Mouse (Mus musculus): ENCODE measurements around the gene Unc45a. TPM values are rescaled to one million over a fixed set of nuclear protein-coding genes. Genes with fewer than 3 reads are reported as not detected.

Unc45a gene
- polyA plus RNA-seq, 1 experiment = 12.8 TPM

- peaks cover 3% of the 10 kb centered on the region; the same call in 1 of the 2 replicates for H3K4me1 ChIP-seq (ENCODE audit: control insufficient read depth, insufficient read depth, insufficient read length, low read length)
- H3K27ac ChIP-seq (replicated peaks; ENCODE audit: low read depth, low read length) = no peak overlapping the region
- H3K4me3 ChIP-seq (ENCODE audit: insufficient read depth, low read depth, low read length) = no peak overlapping the region
Observed at GRCm38 (mm10) chr7:80372166-80372565, 31.4 kb upstream of the Unc45a start.

DNA sequence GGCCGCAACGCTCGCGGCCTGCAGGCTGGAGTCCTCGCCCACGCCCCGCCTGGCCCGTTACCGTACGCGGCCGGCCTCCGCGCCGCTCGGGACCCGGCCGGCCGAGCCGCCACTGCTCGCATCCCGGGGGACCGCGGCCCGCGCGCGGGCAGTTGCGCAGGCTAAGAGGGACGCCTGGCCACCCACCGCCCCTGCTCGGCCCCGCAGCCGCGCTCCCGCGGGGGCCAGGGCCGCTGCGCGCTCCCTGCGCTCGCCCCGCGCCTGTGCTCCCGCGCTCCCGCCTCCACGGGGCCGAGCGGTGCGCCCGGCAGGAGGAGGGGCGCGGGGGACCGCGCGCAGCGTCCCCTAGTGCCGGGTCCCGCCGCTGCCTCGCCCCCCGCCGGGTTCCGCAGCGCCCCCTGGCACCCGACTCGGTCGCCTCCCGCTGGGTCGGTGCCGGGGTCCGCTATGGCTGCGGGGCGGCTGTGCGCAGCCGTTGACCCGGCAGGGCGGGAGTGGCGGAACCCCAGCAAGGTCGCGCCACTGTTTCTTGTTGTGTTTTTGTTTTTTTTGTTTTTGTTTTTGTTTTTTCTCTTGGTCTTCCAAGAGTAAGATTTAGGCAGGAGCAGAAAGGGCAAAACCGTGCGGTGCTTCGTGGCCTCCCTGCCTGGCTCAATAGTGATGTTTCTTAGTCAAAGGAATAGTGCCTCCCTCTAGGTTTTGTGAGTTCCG is 30.4 kb upstream of the Unc45a start, which contains the start of gene Man2a2:
Gene Man2a2 (minus strand): TSS at position 335 of the 711 bp plus-strand sequence.
- Histone ChIP-seq H3K4me1 (ENCODE audit: control insufficient read depth, insufficient read depth, insufficient read length, low read length) (peaks cover 3% of the 10 kb centered on the region; the same call in 1 of the 2 replicates), H3K4me3 (ENCODE audit: insufficient read depth, low read depth, low read length) (peak within 1 kb of the TSS; percentile 84), H3K27ac (replicated peaks; ENCODE audit: low read depth, low read length) (peak within 1 kb of the TSS; percentile 54)

DNA sequence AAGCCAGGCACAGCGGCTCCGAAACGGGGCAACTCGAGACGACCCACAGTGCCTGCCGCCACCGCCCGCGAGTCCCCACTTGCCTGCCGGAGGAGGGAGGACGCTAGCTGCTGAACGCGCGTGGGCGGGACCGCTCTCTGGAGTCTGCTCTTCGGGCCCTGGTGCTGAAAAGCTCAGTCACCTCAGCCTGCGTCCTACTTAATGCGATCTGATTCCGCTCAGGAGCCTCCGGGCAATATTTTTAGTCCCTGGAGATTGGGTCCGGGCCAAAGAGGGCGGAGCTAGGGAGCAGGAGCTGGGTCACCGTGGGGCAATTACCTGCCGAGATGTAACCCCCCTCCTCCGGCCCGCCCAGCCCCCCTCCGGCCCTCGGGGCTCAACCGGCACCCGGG is 29.8 kb upstream of the Unc45a start:
- peaks cover 3% of the 10 kb centered on the region; the same call in 1 of the 2 replicates for H3K4me1 ChIP-seq (ENCODE audit: control insufficient read depth, insufficient read depth, insufficient read length, low read length)
- H3K4me3 ChIP-seq (ENCODE audit: insufficient read depth, low read depth, low read length) = peak overlapping the region; percentile 84
- peak overlapping the region; percentile 54 for H3K27ac ChIP-seq (replicated peaks; ENCODE audit: low read depth, low read length)

- Histone ChIP-seq H3K27ac (replicated peaks; ENCODE audit: low read depth, low read length) (peak overlapping the region; percentile 54), H3K4me1 (ENCODE audit: control insufficient read depth, insufficient read depth, insufficient read length, low read length) (peaks cover 3% of the 10 kb centered on the region; the same call in 1 of the 2 replicates), H3K4me3 (ENCODE audit: insufficient read depth, low read depth, low read length) (peak overlapping the region; percentile 84)
Observed at GRCm38 (mm10) chr7:80369967-80370431, 29.2 kb upstream of the Unc45a start.

- H3K4me1 ChIP-seq (ENCODE audit: control insufficient read depth, insufficient read depth, insufficient read length, low read length) = peaks cover 3% of the 10 kb centered on the region; the same call in 1 of the 2 replicates
- H3K27ac ChIP-seq (replicated peaks; ENCODE audit: low read depth, low read length) = 0 out of 2 replicates have a peak overlapping the region, but pooled peaks have one; percentile 8
- H3K4me3 ChIP-seq (ENCODE audit: insufficient read depth, low read depth, low read length) = peak overlapping the region; percentile 84
Observed at GRCm38 (mm10) chr7:80369461-80369860, 28.7 kb upstream of the Unc45a start.

DNA sequence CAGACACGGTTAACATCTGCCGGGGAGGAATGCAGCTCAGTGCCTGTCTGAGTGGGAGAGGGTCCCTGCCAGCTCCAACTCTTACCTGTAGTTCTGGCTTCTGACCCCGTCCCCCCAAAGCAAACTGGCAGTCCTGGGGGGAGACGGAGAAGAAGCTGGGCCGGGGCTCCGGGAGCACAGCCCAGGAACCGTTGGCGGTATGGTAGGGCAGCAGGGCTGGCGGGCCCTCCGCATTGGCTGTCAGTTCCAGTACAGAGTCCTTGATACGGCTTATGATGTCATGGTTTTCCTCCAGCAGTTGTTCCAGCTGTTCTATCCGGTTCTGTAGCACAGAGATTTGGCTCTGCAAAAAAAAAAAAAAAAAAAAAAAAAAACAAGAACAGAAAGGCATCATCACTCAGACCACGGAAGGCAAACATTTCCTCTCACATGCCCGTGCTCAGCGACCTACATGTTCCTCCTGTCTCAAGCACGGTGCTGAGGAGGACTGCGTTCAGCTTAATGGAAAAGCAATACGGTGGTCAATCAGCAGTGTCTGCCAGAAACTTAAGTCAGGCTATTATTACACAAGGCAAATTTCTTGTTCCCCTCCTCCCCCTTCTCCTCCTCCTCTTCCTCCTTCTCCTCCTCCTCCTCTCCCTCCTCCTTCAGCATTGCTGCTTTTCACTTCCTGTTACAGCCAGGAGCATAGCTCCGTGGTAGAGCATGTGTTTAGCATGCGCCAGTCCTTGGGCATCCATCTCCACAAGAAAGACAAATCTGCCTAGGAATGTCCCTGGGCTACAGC is 28.0 kb upstream of the Unc45a start:
- H3K27ac ChIP-seq (replicated peaks; ENCODE audit: low read depth, low read length) = peak overlapping the region; percentile 49; the same call in 1 of the 2 replicates
- H3K4me1 ChIP-seq (ENCODE audit: control insufficient read depth, insufficient read depth, insufficient read length, low read length) = peaks cover 3% of the 10 kb centered on the region; the same call in 1 of the 2 replicates

GRCm38 (mm10) chr7:80368009-80368408 is 27.2 kb upstream of the Unc45a start:
- H3K4me3 ChIP-seq (ENCODE audit: insufficient read depth, low read depth, low read length) = no peak overlapping the region
- no peak overlapping the region for H3K27ac ChIP-seq (replicated peaks; ENCODE audit: low read depth, low read length)
- H3K4me1 ChIP-seq (ENCODE audit: control insufficient read depth, insufficient read depth, insufficient read length, low read length) = peaks cover 3% of the 10 kb centered on the region; the same call in 1 of the 2 replicates

More for the DNA sequence above, 28.0 kb upstream of the Unc45a start:
- peak overlapping the region; percentile 84 for H3K4me3 ChIP-seq (ENCODE audit: insufficient read depth, low read depth, low read length)

DNA sequence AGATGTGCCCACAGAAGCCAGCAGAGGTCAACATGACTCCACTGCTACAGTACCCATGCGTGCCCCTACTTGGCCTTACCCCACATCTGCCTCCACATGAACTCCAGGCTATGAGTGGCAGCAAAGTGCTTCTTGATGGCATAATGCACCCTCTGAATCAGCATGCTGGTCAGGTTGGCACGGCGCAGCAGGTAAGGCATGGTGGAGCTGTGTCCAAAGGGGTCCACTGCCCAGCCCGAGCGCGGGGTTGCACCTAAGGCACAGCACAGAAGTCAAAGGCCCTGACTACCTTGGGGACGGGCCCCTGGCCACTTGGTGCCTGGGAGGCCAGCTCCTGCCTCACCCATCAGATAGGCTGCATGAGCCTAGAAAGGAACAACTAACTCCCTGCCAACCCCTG is 26.4 kb upstream of the Unc45a start:
- H3K27ac ChIP-seq (replicated peaks; ENCODE audit: low read depth, low read length) = no peak overlapping the region

DNA sequence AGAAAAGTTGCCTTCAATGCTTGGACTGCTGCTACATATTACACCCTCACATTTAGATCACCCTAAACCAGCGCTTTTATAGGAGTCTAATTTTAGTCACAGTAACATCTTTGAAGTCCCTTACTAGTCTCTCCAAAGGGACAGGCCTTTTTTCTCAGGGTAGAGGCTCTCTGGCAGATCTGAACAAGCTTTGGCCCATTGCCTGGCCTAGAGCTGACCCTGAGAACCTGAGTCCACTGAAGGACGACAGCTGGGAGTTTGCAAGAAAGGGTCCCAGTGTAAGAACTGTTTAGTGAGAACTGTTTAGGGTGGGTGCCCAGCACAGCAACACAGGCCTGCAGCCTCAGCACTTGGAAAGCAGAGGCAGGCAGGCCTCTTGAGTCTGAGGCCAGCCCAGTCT is 25.0 kb upstream of the Unc45a start:
- Histone ChIP-seq H3K4me1 (ENCODE audit: control insufficient read depth, insufficient read depth, insufficient read length, low read length) (peaks cover 3% of the 10 kb centered on the region; the same call in 1 of the 2 replicates), H3K27ac (replicated peaks; ENCODE audit: low read depth, low read length) (no peak overlapping the region), H3K4me3 (ENCODE audit: insufficient read depth, low read depth, low read length) (no peak overlapping the region)

More for the DNA sequence above, 26.4 kb upstream of the Unc45a start:
- peaks cover 3% of the 10 kb centered on the region; the same call in 1 of the 2 replicates for H3K4me1 ChIP-seq (ENCODE audit: control insufficient read depth, insufficient read depth, insufficient read length, low read length)
- no peak overlapping the region for H3K4me3 ChIP-seq (ENCODE audit: insufficient read depth, low read depth, low read length)

GRCm38 (mm10) chr7:80360435-80360834 is 19.6 kb upstream of the Unc45a start:
- no peak overlapping the region for H3K4me3 ChIP-seq (ENCODE audit: insufficient read depth, low read depth, low read length)
- 0 out of 2 replicates have a peak, but pooled peaks cover 2% of the 10 kb centered on the region for H3K4me1 ChIP-seq (ENCODE audit: control insufficient read depth, insufficient read depth, insufficient read length, low read length)
- no peak overlapping the region for H3K27ac ChIP-seq (replicated peaks; ENCODE audit: low read depth, low read length)

GRCm38 (mm10) chr7:80358039-80358438 is 17.2 kb upstream of the Unc45a start:
- no peak overlapping the region for H3K4me3 ChIP-seq (ENCODE audit: insufficient read depth, low read depth, low read length)
- H3K27ac ChIP-seq (replicated peaks; ENCODE audit: low read depth, low read length) = peak overlapping the region; percentile 92
- 0 out of 2 replicates have a peak, but pooled peaks cover 2% of the 10 kb centered on the region for H3K4me1 ChIP-seq (ENCODE audit: control insufficient read depth, insufficient read depth, insufficient read length, low read length)

DNA sequence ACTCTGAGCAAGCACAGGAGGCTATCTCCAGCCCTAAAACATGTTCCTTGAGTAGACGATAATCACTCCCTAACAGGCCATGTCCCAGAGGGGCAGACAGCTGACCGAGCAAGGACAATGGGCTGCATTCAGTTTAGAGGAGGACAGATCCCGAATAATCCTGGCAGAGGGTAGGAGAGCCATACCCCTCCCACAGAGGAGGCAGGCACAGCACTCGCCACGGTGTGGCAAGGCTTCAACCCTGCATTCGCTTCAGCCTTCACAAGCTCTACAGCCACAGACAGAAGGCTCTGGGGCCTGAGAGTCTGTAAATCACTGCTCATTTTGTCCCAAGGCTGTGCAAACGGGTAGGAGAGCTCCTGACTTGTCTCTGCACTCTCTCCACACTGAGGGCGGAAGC is 16.4 kb upstream of the Unc45a start:
- Histone ChIP-seq H3K27ac (replicated peaks; ENCODE audit: low read depth, low read length) (peak overlapping the region; percentile 92), H3K4me3 (ENCODE audit: insufficient read depth, low read depth, low read length) (no peak overlapping the region), H3K4me1 (ENCODE audit: control insufficient read depth, insufficient read depth, insufficient read length, low read length) (0 out of 2 replicates have a peak, but pooled peaks cover 2% of the 10 kb centered on the region)

GRCm38 (mm10) chr7:80356351-80356750 is 15.5 kb upstream of the Unc45a start:
- Histone ChIP-seq H3K27ac (replicated peaks; ENCODE audit: low read depth, low read length) (no peak overlapping the region), H3K4me3 (ENCODE audit: insufficient read depth, low read depth, low read length) (no peak overlapping the region), H3K4me1 (ENCODE audit: control insufficient read depth, insufficient read depth, insufficient read length, low read length) (0 out of 2 replicates have a peak, but pooled peaks cover 2% of the 10 kb centered on the region)

- H3K4me1 ChIP-seq (ENCODE audit: control insufficient read depth, insufficient read depth, insufficient read length, low read length) = 0 out of 2 replicates have a peak, but pooled peaks cover 2% of the 10 kb centered on the region
- H3K4me3 ChIP-seq (ENCODE audit: insufficient read depth, low read depth, low read length) = peak overlapping the region; percentile 8; the same call in 1 of the 2 replicates
- H3K27ac ChIP-seq (replicated peaks; ENCODE audit: low read depth, low read length) = peak overlapping the region; percentile 59
Observed at GRCm38 (mm10) chr7:80352920-80353319, 12.1 kb upstream of the Unc45a start.

DNA sequence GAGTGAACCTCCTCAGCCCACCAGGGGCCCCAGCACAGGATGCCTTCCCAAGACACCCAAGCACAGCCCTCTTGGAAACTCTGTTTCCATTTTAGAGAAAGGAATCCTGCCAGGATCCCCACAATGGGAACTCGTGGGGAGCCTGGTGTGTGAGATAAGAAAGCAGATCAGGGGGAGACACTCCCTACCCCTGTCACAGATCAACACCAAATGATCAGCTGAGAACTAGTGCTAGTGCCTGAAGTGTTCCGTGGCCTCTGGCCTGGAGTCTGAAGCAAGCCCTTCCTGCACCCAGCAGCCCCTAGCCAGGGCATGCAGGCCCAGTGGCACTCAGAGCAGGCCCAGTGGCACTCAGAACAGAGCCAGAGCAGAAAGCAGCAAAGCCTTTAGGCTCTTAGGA is 10.0 kb upstream of the Unc45a start:
- Histone ChIP-seq H3K4me3 (ENCODE audit: insufficient read depth, low read depth, low read length) (no peak overlapping the region), H3K4me1 (ENCODE audit: control insufficient read depth, insufficient read depth, insufficient read length, low read length) (peaks cover 3% of the 10 kb centered on the region; the same call in 1 of the 2 replicates), H3K27ac (replicated peaks; ENCODE audit: low read depth, low read length) (no peak overlapping the region)

Data from brown adipose tissue, adult 24 weeks (tissue).